Mouse (Mus musculus) liver (tissue): ENCODE results near the gene Cdc5l.
A peak's percentile ranks its signal among the peaks of the same experiment; 100 is the strongest.
"Not testable (repeated sequence)": the region's sequence is repeated elsewhere in the genome, so short reads cannot be mapped to it uniquely, and the experiment has no call there.

Source experiments
- DNase-seq: peaks from one replicate; pipeline ENCODE4 v3.0.0-alpha.2; 2020; ENCODE audit warnings: mixed read lengths

The Cdc5l gene

DNA sequence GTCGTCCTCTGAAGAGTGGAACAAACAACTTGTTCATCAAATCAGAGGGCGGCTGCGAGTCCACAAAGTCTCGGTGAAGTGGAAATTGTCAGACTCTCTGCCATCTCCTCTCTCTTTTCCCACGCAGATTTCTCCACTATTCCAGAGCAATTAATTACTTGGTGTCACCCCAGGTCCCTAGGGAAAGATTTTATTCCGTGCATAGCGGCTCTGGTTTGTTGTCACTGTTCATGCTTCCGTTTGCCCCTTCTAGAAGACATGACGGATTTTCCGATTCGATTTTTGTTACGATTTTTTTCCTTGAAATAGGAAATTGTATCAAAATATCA lies 689 bp upstream of the Cdc5l start:
- DNase-seq: no peak

DNA sequence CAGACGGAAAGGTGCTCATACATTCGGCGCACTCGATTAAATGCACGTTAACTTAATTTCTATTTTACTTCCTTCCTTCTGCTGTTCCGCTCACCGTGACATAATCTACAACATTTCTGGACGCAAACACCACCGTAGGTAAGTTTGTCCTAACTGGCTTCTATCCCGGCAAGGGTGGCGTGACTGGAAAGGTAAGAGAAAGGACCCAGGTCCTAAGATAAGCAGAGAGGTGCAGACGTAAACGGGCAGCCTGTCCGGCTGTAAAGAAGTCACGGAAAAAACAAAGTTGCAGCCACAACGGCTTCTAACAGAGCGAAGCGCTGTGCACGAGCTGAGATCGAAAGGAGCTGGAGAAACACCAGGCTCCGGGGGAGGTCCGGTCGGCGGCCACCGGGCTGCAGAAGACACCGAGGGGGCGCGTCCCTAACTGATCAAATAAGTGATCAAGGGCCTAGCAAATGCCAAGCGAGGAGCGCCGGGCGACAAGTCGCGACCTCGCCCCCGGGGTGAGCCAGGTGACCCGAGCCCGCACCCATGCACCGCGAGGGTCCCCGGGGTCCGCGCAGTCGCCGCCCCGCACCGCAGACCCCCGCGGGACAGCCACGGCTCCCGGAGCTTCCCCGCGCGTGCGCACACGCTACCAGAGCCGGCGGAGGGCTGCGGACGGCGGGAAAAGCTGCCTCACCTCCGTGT lies 685 bp downstream of the Cdc5l start:
- DNase-seq: peak; percentile 62

DNA sequence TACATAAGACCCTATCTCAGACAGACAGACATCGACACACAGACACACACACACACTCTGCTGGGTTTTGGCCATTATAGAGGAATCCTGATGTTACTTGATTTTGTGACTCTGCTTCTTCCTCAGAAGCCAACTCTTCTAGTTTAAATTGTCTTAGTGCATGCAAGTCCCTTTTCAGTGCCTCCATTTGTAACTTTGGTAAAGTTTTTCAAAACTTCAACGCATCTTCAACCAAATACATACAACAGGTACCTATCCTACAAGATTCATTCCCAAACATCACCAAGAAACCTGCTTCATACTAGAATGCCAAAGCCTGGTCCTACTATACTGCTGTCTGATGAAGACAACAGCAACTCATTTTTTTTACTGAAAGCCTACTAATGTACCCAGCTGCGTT lies 1.5 kb downstream of the Cdc5l start:
- no peak for DNase-seq

GRCm38 (mm10) chr17:45417387-45417786 lies 16.1 kb downstream of the Cdc5l start:
- peak; percentile 35 for DNase-seq

DNA sequence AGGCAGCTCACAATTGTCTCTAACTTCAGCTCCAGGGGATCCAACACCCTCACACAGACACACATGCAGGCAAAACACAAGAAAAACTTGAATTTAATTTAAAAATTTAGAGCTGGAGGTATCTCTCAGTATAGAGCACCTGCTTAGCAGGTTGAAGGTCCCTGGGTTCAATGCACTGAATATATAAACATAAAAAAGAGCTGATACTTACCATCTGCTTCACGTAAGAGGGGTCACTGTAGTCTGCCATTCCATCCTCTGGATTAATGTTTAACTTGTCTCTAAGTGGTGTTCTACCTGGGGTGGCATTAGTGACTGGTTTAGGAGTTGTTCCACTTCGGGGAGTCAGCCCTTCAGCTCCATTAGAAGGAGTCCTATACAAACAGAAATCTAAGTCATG lies 21.9 kb downstream of the Cdc5l start:
- not testable (repeated sequence) for DNase-seq

DNA sequence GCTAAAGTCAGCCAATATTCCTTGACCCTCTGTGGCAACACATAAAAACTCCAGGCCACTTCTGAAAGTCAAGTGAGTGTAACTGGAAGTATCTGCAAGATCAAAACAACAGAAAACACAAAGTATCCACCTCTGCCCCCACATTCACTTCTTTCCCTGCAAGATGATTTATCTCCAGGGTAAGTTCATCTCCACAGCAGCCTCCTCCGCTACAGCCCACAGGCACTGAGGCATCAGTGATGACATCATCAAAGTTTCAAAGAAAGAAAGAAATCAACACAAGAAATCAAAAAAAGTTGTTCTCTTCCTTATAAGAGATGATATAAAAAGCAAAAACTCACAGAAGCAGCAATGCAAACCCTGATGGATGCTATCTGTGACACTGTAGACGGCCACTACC lies 24.8 kb downstream of the Cdc5l start:
- no peak for DNase-seq

DNA sequence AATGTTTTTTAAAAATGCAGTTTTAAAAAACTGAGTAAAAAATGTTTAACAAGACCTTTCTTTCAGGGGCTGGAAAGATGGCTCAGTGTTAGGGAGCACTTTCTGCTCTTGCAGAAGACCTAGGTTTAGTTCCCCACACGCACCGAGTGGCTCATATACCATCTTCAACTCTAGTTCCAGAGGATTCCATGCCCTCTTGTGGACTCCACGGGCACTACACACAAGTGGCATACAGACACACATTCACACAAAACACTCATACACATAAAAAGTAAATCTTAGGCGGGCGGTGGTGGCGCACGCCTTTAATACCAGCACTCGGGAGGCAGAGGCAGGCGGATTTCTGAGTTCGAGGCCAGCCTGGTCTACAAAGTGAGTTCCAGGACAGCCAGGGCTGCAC lies 27.3 kb downstream of the Cdc5l start:
- no peak for DNase-seq

DNA sequence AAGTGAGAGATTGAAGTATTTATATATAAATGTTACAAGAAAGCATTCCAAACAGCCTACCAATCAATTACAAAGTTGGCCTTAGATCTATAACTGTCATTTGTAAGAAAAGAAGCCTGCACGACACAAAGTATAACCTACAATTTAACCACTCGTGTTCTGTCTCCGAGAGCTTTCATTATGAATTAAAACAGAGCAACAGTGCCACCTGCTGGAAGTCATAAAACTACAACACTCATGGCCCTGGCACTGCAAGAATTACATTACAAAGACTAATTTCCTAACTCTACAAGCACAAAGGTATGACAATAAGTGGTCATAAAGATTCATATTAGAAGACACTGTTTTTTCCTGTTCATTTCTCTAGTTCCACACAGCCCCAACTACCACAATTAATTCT lies 30.3 kb downstream of the Cdc5l start:
- peak; percentile 30 for DNase-seq

- no peak for DNase-seq
These were observed 30.9 kb downstream of the Cdc5l start for GRCm38 (mm10) chr17:45402601-45403000.

DNA sequence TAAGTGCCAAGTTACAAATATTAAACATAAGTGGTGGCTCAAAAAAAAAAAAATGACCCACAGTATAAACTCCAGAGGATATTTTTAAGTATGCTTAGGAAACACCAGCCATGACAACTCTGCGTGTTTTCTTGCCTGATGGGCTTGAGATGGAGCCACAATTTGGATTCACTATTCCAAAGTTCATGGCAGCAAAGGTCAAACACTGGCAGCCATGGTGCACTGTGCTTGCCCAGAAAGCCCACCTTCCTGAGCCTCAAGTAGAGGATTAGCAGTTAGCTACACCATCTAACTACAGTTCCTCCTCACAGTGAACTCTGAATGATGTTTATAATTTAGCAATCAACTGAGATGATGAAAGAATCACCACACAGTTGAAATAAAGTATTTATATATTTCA lies 31.4 kb downstream of the Cdc5l start:
- DNase-seq: no peak

DNA sequence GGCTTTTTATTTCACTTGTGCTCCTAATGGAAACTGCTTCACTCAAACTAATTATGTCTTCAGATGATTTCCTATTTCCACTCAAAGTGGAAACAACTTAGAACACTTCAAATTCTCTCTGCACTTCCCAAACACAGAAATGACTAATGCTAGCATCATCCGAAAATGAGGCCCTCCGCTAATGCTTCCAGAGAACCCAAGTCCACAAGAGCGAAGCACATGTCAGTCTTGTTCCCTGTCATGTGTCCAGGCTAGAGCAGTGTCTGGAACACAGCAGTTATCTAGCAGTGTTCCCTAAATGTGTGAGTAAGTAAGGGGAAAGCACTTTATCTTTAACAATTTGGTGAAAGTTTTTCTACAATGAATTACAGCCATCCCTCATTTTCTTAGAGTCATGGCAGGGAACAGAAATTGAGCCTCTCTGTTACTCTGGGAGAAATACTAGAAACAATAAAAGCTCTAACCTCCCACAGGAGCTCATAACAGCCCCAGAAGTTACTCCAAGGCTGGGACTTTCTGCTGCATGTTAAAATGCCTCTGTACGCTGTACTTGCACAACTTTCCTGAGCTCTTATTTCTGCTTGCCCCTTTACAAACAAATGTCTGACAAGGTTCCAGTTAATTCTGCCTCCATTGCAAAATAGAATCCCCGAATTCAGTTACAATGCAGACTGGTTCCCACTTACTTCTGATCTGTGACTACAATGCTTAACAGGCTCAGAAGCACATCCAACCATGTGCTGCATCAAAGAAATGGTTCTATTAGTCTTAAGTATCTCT lies 32.2 kb downstream of the Cdc5l start:
- DNase-seq: no peak

- no peak for DNase-seq
These were observed 35.5 kb downstream of the Cdc5l start for GRCm38 (mm10) chr17:45398021-45398420.

DNA sequence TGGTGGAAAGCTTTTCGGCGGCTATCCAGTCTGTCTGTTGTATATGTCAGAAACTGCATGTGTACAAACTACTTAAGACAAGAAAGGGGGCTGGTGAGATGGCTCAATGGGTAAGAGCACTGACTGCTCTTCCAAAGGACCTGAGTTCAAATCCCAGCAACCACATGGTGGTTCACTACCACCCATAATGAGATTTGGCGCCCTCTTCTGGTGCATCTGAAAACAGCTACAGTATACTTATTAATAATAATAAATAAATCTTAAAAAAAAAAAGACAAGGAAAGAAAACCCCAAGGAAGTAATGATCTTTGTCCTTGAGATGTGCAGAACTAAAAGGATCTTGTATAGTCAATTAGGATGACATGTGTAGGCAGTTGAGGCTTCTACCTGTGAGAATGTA lies 36.0 kb downstream of the Cdc5l start:
- peak; percentile 30 for DNase-seq

GRCm38 (mm10) chr17:45394612-45395011 lies 38.9 kb downstream of the Cdc5l start:
- no peak for DNase-seq

GRCm38 (mm10) chr17:45393765-45394164 lies 39.8 kb downstream of the Cdc5l start:
- no peak for DNase-seq

DNA sequence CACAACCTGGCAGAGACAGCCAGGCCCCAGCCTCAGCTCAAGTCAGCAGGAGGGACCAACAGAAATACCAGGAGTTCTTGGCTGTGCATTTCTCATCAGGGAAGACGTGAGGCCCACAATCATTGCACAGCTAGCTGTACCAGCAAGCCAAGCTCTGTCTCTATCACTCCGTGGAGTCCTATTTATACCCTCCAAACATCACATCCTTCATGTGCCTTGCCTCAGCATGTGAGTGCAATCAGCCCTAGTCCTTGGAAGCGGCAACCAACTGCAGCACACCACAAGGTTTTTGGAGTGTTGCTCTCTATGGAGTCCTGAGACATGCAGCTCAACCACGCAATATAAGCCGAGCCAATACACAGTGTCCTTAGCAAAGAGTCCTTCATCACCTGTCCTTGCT lies 43.6 kb downstream of the Cdc5l start:
- DNase-seq: no peak

DNA sequence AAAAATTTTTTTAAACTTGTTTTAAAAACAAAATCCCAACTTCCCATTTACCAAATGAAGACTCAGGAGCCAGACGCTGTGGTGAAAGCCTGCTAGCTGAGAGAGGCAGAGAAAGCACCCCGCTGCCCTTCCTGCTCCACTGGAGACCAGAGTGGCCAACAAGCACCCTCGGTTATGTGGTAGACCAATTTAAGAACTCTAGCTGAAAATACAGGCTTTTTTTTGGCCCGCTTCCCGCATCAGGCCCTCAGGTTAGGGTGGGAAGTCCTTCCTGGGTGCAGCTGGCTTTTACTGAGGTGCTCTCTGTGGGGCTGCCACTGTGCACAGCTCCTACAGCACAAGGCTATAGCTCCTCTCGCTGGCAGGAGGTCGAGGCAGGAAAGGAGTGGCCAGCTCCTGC lies 46.6 kb downstream of the Cdc5l start:
- no peak for DNase-seq

DNA sequence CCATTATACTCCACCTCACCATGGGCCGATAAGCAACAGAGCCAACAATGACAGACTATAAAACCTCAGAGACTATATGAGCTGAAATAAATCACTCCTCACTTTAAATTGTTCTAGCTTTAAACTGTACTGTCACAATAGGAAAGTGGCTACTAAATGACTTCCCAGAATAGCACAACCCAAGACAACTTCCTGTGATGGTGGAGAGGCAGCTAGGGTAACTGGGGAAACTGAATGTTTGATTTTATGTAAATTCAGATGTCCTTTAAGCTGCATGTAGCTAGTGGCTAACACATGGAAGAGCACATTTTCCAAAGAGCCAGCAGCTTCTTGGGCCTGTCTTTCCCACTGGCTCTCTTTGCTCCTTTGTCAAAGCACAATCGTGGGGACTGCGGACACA lies 50.2 kb downstream of the Cdc5l start:
- no peak for DNase-seq

GRCm38 (mm10) chr17:45379271-45379784 lies 54.2 kb downstream of the Cdc5l start:
- DNase-seq: no peak

- DNase-seq: no peak
These were observed 56.2 kb downstream of the Cdc5l start for GRCm38 (mm10) chr17:45377323-45377722.

- peak; percentile 70 for DNase-seq
These were observed 59.4 kb downstream of the Cdc5l start for GRCm38 (mm10) chr17:45373987-45374608.

GRCm38 (mm10) chr17:45371042-45371441 lies 62.5 kb downstream of the Cdc5l start:
- no peak for DNase-seq

- DNase-seq: no peak
These were observed 63.0 kb downstream of the Cdc5l start for GRCm38 (mm10) chr17:45370535-45370934.

DNA sequence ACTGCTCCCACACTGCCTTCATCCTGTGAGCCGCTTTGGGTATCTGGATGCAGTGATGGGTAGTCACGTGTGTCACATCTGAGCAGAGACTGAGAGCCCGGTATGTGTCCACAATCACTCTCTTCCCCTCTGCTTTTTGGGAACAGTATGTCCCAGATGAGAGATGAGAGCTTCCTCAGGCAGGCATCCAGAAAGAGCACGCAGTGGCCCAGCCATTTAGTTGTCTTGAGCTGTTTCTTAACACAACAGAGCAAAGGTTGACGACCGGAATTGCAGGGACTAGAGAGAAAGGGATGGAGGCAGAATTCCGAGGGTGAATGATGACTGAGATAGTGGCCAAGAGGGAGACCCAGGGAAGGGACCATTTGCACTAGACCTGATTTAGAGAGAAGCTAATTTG lies 68.7 kb downstream of the Cdc5l start:
- no peak for DNase-seq
